Mouse (Mus musculus) embryonic fibroblast, embryonic 13.5 days (primary cell): ENCODE data around the gene Mlip. TPM values are rescaled to one million over a fixed set of nuclear protein-coding genes. Genes with fewer than 3 reads are reported as not detected.
"Not testable (repeated sequence)": the region's sequence is repeated elsewhere in the genome, so short reads cannot be mapped to it uniquely, and the experiment has no call there.

Source experiments
- H3K27ac ChIP-seq: 2 replicates; pipeline ENCODE4 v1.5.1; 2012; ENCODE audit warnings: low read length, control low read depth, inconsistent platforms; ENCODE audit not compliant: insufficient read depth
- H3K4me1 ChIP-seq: 2 replicates; pipeline ENCODE4 v1.6.1; 2011; ENCODE audit warnings: low read length; ENCODE audit not compliant: control insufficient read depth, insufficient read depth
- H3K4me3 ChIP-seq: 2 replicates; pipeline ENCODE4 v1.5.1; 2011; ENCODE audit warnings: mild to moderate bottlenecking, control low read depth, low read length; ENCODE audit not compliant: insufficient read depth
- CTCF ChIP-seq: IDR thresholded peaks from 2 replicates; pipeline ENCODE4 v1.5.1; 2011; ENCODE audit warnings: mild to moderate bottlenecking, control low read depth, low read length, moderate library complexity, borderline replicate concordance; ENCODE audit not compliant: insufficient read depth
- POLR2A ChIP-seq: IDR thresholded peaks from 2 replicates; pipeline ENCODE4 v1.6.1; 2011; ENCODE audit warnings: low read depth, mild to moderate bottlenecking, control low read depth, low read length, moderate library complexity
- polyA plus RNA-seq: library from polyadenylated mRNA; stranded (reverse); fragments of >200 nt; gene quantifications from 2 replicates; pipeline ENCODE4 v1.2.4, GENCODE M21; 2011; ENCODE audit warnings: low read depth; ENCODE audit not compliant: missing spikeins, insufficient read length

Mlip gene
- polyA plus RNA-seq, 1 experiment: 0.90 TPM

DNA sequence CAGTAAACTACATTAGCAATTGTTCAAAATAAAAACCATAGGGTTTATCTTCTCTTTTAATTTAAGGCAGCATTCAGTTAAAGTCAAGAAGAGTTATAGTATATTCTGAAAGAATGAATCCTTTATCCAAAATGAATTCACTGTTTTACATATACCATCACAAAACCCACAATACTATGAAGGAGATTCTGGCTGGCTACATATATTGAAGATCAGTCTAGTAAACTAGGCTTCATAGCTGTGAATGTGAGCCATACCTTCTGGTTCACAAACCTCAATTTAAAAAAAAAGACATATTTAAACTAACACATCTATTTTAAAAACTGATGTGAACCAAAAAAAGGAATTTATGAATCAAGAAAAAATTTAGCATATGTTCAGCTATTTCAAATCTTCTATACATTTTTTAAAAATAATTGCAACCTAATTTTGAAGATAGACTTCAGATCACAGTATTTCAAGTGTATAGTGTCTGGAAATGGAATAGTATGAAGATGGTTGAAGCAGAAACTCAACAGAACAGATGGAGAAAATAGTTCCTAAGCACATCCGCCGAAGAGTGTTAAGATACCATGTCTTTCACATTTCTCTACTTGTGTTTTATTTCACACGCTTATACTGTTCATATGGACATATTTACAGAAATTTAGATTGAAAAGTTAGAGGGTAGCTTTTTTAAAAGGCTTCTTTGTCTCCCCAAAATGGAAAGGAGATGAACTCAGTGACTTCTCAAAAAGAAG, 204.1 kb downstream of the Mlip start:
- H3K4me1 ChIP-seq: no peaks in the 10 kb centered on the region
- TF ChIP-seq POLR2A (no peak), CTCF (no peak)
- H3K4me3 ChIP-seq: no peak overlapping the region
- H3K27ac ChIP-seq: no peak overlapping the region

DNA sequence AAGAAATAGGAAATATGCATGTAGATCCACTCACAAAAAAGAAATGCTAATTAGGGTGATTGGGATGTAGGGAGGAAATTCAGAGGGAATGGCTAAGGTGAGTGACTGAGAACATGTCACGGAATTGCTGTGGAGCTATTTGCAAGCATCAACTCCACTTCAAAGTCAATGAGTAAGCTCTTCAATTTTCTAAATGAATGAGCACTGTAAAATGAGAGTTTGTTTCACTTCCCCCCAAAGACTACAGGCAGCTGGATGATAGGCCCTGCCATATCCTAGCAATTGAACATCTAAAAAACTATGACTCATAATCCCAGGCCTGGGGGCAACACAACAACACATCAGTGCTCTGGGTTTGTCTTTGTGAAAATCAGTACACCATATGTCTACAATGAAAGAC, 233.0 kb downstream of the Mlip start:
- TF ChIP-seq POLR2A (no peak), CTCF (no peak)
- Histone ChIP-seq H3K4me3 (no peak overlapping the region), H3K27ac (no peak overlapping the region), H3K4me1 (no peaks in the 10 kb centered on the region)

DNA sequence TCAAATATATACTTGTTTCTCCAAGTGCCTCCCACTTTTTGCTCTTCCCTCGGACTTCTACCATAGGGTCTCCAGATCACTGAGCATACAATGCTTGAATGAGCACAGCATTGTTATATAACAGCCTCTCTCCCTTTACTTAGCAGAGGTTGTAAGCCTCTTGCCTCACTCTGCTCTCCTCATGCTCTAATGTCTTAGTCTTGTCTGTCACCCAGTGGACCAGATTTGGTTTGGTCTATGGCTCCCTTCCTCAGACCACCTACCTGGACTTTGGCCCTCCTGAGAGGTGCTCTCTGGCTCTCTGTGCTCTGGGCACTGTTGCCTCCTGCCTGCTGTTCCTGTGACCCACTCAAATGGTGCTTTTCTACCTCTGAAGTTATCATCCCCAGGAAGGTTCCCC, 255.9 kb downstream of the Mlip start:
- no peaks in the 10 kb centered on the region for H3K4me1 ChIP-seq
- H3K27ac ChIP-seq: no peak overlapping the region
- no peak overlapping the region for H3K4me3 ChIP-seq
- no peak for TF ChIP-seq CTCF
- no peak for TF ChIP-seq POLR2A

DNA sequence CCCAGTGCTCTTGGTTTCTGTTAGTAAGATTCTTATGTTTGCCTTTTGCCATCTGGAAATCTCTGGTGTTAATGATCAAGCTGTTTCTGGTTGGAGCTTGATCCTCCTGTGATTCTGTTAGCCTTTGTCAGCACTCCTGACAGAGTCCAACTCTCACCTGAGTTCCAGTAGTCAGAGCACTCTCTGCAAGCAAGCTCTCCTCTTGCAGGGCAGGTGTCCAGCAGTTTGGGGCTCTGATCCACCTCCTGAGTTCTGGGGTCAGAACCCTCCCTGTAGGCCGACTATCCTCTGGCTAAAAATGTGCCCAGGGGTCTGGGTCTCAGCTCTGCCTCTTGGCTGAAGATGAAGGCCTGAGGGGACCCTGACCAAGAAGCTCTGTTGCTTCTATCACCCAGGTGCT, 269.5 kb downstream of the Mlip start:
- H3K4me3 ChIP-seq, H3K4me1 ChIP-seq, H3K27ac ChIP-seq: not testable (repeated sequence)

DNA sequence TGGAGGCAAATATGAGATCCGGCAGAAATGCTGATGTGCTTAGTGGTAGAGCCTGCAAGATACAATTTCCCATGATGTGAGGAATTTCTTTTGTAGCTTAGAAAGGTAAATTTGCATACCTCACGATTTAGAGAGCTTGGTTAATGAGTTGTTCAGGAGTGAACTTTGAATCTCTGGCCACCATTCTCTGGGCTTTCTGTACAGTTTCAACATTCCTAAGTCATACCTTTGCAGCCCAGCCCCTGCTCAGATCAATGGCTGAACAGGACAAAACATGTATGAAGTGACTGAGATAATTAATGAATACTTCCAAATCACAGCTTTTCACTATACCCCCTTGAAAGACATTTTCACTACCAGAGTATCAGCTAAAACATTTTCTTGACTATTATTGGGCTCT, 281.1 kb downstream of the Mlip start:
- TF ChIP-seq POLR2A: no peak
- TF ChIP-seq CTCF: no peak
- Histone ChIP-seq H3K4me1 (no peaks in the 10 kb centered on the region), H3K4me3 (no peak overlapping the region), H3K27ac (no peak overlapping the region)

DNA sequence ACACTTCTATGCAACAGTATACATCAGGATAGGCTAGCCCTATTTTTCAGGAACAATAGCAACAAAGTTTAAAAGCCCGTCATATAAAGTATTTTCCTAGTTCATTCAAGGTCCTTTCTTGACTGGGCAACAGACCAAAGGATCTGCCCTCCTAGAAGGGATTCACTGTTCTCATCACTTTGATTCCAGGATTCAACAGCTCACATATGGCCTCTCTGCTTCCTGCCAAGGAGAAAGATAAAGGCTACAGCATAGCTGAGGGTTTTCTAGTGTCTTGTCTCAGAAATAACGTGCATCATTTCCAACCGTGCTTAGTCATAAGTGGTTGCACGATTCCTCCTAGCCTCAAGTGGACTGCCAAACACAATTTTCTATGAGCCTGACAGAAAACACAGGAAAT, 296.2 kb downstream of the Mlip start:
- H3K4me1 ChIP-seq: no peaks in the 10 kb centered on the region
- H3K27ac ChIP-seq: peak overlapping the region; percentile 71
- no peak overlapping the region for H3K4me3 ChIP-seq
- TF ChIP-seq CTCF (no peak), POLR2A (no peak)

DNA sequence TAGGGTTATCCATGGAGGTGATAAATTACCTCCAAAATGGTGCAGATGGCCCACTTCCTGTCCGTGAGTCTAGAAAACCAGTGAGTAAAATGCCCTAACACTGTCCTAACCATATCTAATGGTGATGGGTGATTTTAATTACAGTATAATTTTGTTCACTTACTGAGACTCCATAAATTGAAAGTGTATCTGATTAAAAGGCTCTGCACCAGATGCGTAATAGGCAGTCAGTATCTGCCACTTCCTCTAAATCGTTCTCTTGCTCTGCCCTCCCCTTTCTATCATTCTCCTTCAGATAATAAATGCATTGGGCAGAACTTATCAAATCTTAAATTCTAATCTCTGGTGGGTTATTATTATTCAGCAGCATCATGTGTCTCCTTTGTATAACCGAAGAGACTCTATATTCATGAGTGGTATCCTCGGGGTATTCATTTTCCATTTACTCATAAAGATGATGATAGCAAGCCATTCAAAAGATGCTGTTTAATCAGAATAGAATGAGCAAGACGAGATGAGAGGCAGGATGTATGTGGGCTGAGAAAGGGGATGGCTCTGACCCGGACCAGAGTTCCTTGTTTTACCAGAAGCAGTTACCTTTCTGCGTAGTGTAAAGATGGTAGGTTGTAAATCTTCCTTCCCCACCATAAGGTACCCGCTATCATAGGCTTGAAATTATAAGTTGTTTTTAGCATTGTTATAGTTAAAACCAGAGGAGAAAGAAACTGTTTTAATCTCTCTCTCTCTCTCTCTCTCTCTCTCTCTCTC, 298.2 kb downstream of the Mlip start:
- Histone ChIP-seq H3K27ac (no peak overlapping the region), H3K4me3 (no peak overlapping the region), H3K4me1 (no peaks in the 10 kb centered on the region)
- TF ChIP-seq POLR2A (no peak), CTCF (no peak)

Other genes with a start within 250 kb of the Mlip start
- gene Lrrc1, start 191.9 kb upstream of the Mlip start, polyA plus RNA-seq: 6.2 and 9.1 TPM in 2 replicates